Comparison of ENCODE assay signal across 16 mouse cellular contexts in the genomic region with DNA sequence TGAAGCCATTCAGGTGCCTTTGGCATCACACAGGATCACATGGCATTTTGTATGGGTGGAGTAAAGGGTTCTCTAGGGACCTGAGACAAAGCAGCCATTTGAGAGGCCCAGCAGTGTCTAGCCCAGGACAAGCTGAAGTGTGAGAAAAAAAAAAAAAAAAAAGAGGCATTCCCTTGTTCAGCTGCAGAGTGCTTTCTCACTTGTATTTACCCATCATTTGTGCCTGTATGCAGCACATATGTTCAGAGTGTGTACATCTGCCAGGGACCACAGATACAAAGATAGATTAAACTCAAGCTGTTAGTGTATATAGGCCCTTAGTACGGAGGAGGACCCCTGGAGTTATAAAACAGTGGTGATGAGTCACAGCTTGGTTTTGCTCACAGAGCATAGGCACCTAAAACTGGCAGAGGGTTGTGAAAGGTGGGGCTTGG.
DNase-seq lines count a peak whose midpoint lies in the region; ATAC-seq lines count a peak whose summit lies in the region.
"Had no signal": no experiment of that assay in that cellular context is flagged by ENCODE, and none has a peak within 500 bp of the region (broad histone marks: within the 10 kb centered on the region; RNA-seq: fewer than 3 reads in every experiment).

No protein-coding gene starts in this region.

- H3K4me3 ChIP-seq in hindbrain, embryonic 11.5 days (ENCODE audit: low read depth, low read length), result no peak overlapping the region
- H3K4me3 ChIP-seq in hindbrain, embryonic 10.5 days, result no peak overlapping the region
- no peak overlapping the region for H3K4me3 ChIP-seq in midbrain, embryonic 14.5 days (replicated peaks; ENCODE audit: low read depth, low read length)
- no peak overlapping the region for H3K4me3 ChIP-seq in intestine, embryonic 15.5 days (replicated peaks)
- H3K4me3 ChIP-seq: embryonic facial prominence, embryonic 10.5 days; kidney, embryonic 15.5 days; left cerebral cortex, adult 2 months; liver, embryonic 13.5 days; myocyte had no signal

- H3K27me3 ChIP-seq in hindbrain, embryonic 11.5 days (ENCODE audit: control insufficient read depth, insufficient read depth, low read length), result no peaks in the 10 kb centered on the region
- H3K27me3 ChIP-seq in hindbrain, embryonic 10.5 days (ENCODE audit: insufficient read depth, poor library complexity, severe bottlenecking), result no peaks in the 10 kb centered on the region
- H3K27me3 ChIP-seq in midbrain, embryonic 14.5 days (ENCODE audit: control insufficient read depth, insufficient read depth, low read length), result no peaks in the 10 kb centered on the region
- no peaks in the 10 kb centered on the region for H3K27me3 ChIP-seq in intestine, embryonic 15.5 days (replicated peaks)
- H3K27me3 ChIP-seq: kidney, embryonic 15.5 days; liver, embryonic 13.5 days had no signal

- no peak overlapping the region for H3K27ac ChIP-seq in hindbrain, embryonic 11.5 days (ENCODE audit: low read depth, low read length)
- H3K27ac ChIP-seq in hindbrain, embryonic 10.5 days, result no peak overlapping the region
- 0 out of 2 replicates have a peak overlapping the region, but pooled peaks have one; percentile 45 for H3K27ac ChIP-seq in midbrain, embryonic 14.5 days (replicated peaks; ENCODE audit: low read depth, low read length)
- H3K27ac ChIP-seq in intestine, embryonic 15.5 days, result no peak overlapping the region
- H3K27ac ChIP-seq: embryonic facial prominence, embryonic 10.5 days; kidney, embryonic 15.5 days; left cerebral cortex, adult 2 months; liver, embryonic 13.5 days had no signal

- DNase-seq in hindbrain, embryonic 11.5 days (ENCODE audit: low spot score), result no peak
- DNase-seq in hindbrain, embryonic 10.5 days (ENCODE audit: low spot score), result no peak
- peak; percentile 48 for DNase-seq in Muller cell, postnatal 12 days (ENCODE audit: inconsistent ontology term)
- DNase-seq in frontal cortex, postnatal 36 days (ENCODE audit: low spot score in 2 of 2), result peak; percentile 28 to 50
- DNase-seq in midbrain, embryonic 14.5 days, result peak; percentile 36
- DNase-seq in lung, adult 18-20 months, result no peak
- DNase-seq: cerebellum, adult 9-11 months; heart, postnatal 10 days; liver, embryonic 13.5 days; lung, postnatal 36 days had no signal

- no peaks in the 10 kb centered on the region for H3K4me1 ChIP-seq in hindbrain, embryonic 11.5 days (replicated peaks; ENCODE audit: control insufficient read depth, insufficient read depth, low read length)
- H3K4me1 ChIP-seq in hindbrain, embryonic 10.5 days (replicated peaks), result peaks cover 11% of the 10 kb centered on the region
- H3K4me1 ChIP-seq in midbrain, embryonic 14.5 days (ENCODE audit: control insufficient read depth, insufficient read depth, low read length), result peaks cover 14% of the 10 kb centered on the region
- H3K4me1 ChIP-seq in intestine, embryonic 15.5 days (replicated peaks), result no peaks in the 10 kb centered on the region
- H3K4me1 ChIP-seq: embryonic facial prominence, embryonic 10.5 days; kidney, embryonic 15.5 days; liver, embryonic 13.5 days had no signal

- WGBS in hindbrain, embryonic 11.5 days, result 75% methylated on average over 1 of the region's 1 CpGs
- 64% methylated on average over 1 of the region's 1 CpGs for WGBS in hindbrain, embryonic 10.5 days
- WGBS in midbrain, embryonic 14.5 days, result 62% methylated on average over 1 of the region's 1 CpGs
- WGBS in intestine, embryonic 15.5 days, result 35% methylated on average over 1 of the region's 1 CpGs

- peak; percentile 68 for ATAC-seq in hindbrain, embryonic 11.5 days (ENCODE audit: low FRiP score)
- 0 out of 2 replicates have a peak, but pooled peaks have one; percentile 41 for ATAC-seq in midbrain, embryonic 14.5 days (ENCODE audit: low FRiP score, low TSS enrichment)
- ATAC-seq in intestine, embryonic 15.5 days, result no peak
- no peak for ATAC-seq in activated CD4-positive, CD25-positive, alpha-beta regulatory T cell, adult 4 months

- no peaks in the 10 kb centered on the region for H3K9me3 ChIP-seq in hindbrain, embryonic 11.5 days (ENCODE audit: control insufficient read depth, low read length)
- no peaks in the 10 kb centered on the region for H3K9me3 ChIP-seq in hindbrain, embryonic 10.5 days
- H3K9me3 ChIP-seq in midbrain, embryonic 14.5 days (ENCODE audit: control insufficient read depth, low read length), result no peaks in the 10 kb centered on the region
- no peaks in the 10 kb centered on the region for H3K9me3 ChIP-seq in intestine, embryonic 15.5 days
- H3K9me3 ChIP-seq: embryonic facial prominence, embryonic 10.5 days; kidney, embryonic 15.5 days; liver, embryonic 13.5 days had no signal

- no peak overlapping the region for H3K4me2 ChIP-seq in hindbrain, embryonic 11.5 days (replicated peaks; ENCODE audit: low read depth, low read length)
- no peak overlapping the region for H3K4me2 ChIP-seq in midbrain, embryonic 14.5 days (ENCODE audit: low read length)
- no peak overlapping the region for H3K4me2 ChIP-seq in intestine, embryonic 15.5 days (replicated peaks)
- H3K4me2 ChIP-seq: kidney, embryonic 15.5 days; liver, embryonic 13.5 days had no signal

- no peak overlapping the region for H3K9ac ChIP-seq in hindbrain, embryonic 11.5 days (ENCODE audit: low read depth, low read length)
- no peak overlapping the region for H3K9ac ChIP-seq in midbrain, embryonic 14.5 days (replicated peaks; ENCODE audit: low read length)
- no peak overlapping the region for H3K9ac ChIP-seq in intestine, embryonic 15.5 days
- H3K9ac ChIP-seq: kidney, embryonic 15.5 days; liver, embryonic 13.5 days had no signal

- no peaks in the 10 kb centered on the region for H3K36me3 ChIP-seq in hindbrain, embryonic 11.5 days (ENCODE audit: control insufficient read depth, insufficient read depth, low read length)
- no peaks in the 10 kb centered on the region for H3K36me3 ChIP-seq in hindbrain, embryonic 10.5 days
- H3K36me3 ChIP-seq in midbrain, embryonic 14.5 days (ENCODE audit: control insufficient read depth, insufficient read depth, low read length), result no peaks in the 10 kb centered on the region
- no peaks in the 10 kb centered on the region for H3K36me3 ChIP-seq in intestine, embryonic 15.5 days
- H3K36me3 ChIP-seq: embryonic facial prominence, embryonic 10.5 days; kidney, embryonic 15.5 days; liver, embryonic 13.5 days had no signal

Comparison
In these comparisons a context has a peak if more than half of its experiments do, and no peak if none do; other contexts are left out.
1. ATAC-seq: peak in hindbrain, embryonic 11.5 days (single experiment) and midbrain, embryonic 14.5 days (single experiment); none in intestine, embryonic 15.5 days (single experiment) and activated CD4-positive, CD25-positive, alpha-beta regulatory T cell, adult 4 months (single experiment).
2. DNase-seq: peak in Muller cell, postnatal 12 days (single experiment), frontal cortex, postnatal 36 days (2 of 2) and midbrain, embryonic 14.5 days (single experiment); none in hindbrain, embryonic 11.5 days (single experiment), hindbrain, embryonic 10.5 days (single experiment) and lung, adult 18-20 months (0 of 2).